Mouse (Mus musculus): ENCODE results near the gene Ppfia3. TPM values are rescaled to one million over a fixed set of nuclear protein-coding genes. Genes with fewer than 3 reads are reported as not detected.
"Not testable (repeated sequence)": the region's sequence is repeated elsewhere in the genome, so short reads cannot be mapped to it uniquely, and the experiment has no call there.

The Ppfia3 gene
- total and polyA plus RNA-seq, 3 experiments = 0.11 to 0.26 (median 0.14) TPM

DNA sequence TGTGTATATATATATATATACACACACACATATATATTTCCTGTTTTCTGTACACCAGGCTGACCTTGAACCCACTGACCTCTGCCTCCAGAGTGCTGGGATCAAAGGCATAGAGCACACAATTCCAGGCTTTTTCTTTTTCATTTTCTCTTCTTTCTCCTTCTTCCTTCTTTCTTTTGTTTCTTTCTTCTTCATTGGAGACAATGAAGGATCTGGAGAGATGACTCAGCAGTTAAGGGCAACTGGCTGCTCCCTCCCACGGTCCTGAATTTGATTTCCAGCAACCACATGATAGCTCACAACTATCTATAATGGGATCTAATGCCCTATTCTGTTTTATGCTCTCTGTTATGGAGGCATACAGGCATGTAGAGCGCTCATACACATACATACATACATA is 30.0 kb upstream of the Ppfia3 start:
- no peaks in the 10 kb centered on the region for H3K27me3 ChIP-seq (ENCODE audit: control insufficient read depth, insufficient read depth, low read length)
- DNase-seq = no peak
- H3K9ac ChIP-seq (ENCODE audit: low read depth, low read length) = no peak overlapping the region
- peaks cover 7% of the 10 kb centered on the region for H3K4me1 ChIP-seq (ENCODE audit: control insufficient read depth, insufficient read depth, low read length)
- H3K79me2 ChIP-seq (replicated peaks; ENCODE audit: control insufficient read depth, insufficient read depth, low read length) = peaks cover 8% of the 10 kb centered on the region
- no peak overlapping the region for H3K27ac ChIP-seq
- peaks cover 14% of the 10 kb centered on the region for H3K36me3 ChIP-seq (ENCODE audit: control insufficient read depth, insufficient read depth, low read length)
- no peak for TF ChIP-seq CTCF (IDR thresholded peaks at IDR 0.05)
- no peak for TF ChIP-seq EP300 (IDR thresholded peaks at IDR 0.05; ENCODE audit: insufficient read depth, low read depth, low read length)
- no peak for TF ChIP-seq POLR2A (IDR thresholded peaks at IDR 0.05; ENCODE audit: insufficient read depth, low read depth, low read length)
- intact Hi-C loops (cut with DNase I) = loop anchor here (5.0 kb wide), 1 partner anchor 94 kb away; no protein-coding TSS in a partner anchor
- 78% methylated on average over 2 of the region's 2 CpGs for WGBS
- H3K4me3 ChIP-seq = no peak overlapping the region

DNA sequence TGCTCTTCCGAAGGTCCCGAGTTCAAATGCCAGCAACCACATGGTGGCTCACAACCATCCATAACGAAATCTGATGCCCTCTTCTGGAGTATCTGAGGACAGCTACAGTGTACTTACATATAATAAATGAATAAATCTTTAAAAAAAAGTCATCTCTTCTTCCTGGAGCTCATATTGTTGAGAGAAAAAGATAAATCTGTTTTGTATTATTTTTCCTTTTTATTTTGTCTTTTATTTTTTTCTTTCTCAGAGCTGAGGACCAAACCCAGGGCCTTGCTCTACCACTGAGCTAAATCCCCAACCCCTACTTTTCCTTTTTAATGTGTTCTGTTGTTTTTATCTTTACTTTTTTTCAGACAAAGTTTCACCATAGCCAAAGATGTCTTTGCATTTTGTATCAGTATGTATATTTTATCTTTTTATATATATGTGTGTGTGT is 29.5 kb upstream of the Ppfia3 start:
- H3K9ac ChIP-seq (ENCODE audit: low read depth, low read length); H3K27me3 ChIP-seq (ENCODE audit: control insufficient read depth, insufficient read depth, low read length); H3K4me1 ChIP-seq (ENCODE audit: control insufficient read depth, insufficient read depth, low read length); DNase-seq; H3K79me2 ChIP-seq (replicated peaks; ENCODE audit: control insufficient read depth, insufficient read depth, low read length): not testable (repeated sequence)
- 0% methylated on average over 3 of the region's 3 CpGs for WGBS
- Histone ChIP-seq H3K36me3 (ENCODE audit: control insufficient read depth, insufficient read depth, low read length) (peaks cover 14% of the 10 kb centered on the region), H3K27ac (peak overlapping the region; percentile 85), H3K4me3 (peak overlapping the region; percentile 62)
- TF ChIP-seq CTCF (IDR thresholded peaks at IDR 0.05) = peak; percentile 67
- intact Hi-C loops (cut with DNase I) = loop anchor here (5.0 kb wide), 1 partner anchor 94 kb away; no protein-coding TSS in a partner anchor

DNA sequence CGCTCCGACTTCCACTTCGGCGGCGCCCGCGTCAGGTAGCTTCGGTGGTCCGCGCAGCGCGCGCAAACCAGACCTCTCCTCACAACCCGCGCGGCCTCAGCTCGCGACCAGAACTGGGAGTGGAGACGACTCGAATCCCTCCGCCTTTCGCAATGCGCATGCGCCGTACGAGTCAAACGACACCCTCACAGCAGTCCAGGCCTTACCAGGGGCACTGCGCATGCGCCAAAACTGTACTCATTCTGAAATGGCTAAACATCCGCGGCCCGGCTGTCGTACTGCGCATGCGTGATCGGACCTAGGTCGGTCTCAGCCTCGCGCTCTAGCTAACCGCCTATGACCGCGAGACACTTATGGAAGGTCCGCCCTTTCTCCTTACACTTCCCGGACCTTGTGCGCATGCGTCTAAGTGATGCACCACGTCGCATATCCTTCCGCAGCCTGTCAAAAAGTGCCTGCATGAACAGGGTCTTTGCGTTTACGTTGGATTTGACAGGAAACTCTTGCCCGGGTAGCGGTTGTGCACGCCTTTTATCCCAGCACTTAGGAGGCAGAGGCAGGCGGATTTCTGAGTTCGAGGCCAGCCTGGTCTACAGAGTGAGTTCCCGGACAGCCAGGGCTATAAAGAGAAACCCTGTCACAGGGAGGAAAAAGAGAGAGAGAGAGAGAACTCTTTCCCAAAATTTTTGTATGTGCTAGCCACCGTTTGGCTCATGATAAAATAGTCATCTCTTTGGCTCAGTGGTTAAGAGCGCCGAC is 28.9 kb upstream of the Ppfia3 start, which contains the start of gene Snrnp70:
Gene Snrnp70, minus strand, starts transcription at position 165 of the 759 bp plus-strand sequence.
- intact Hi-C loops (cut with DNase I) = loop anchor here (5.0 kb wide), 1 partner anchor 93 kb away; no protein-coding TSS in a partner anchor
- Histone ChIP-seq H3K9ac (ENCODE audit: low read depth, low read length) (peak within 1 kb of the TSS; percentile 74), H3K4me1 (ENCODE audit: control insufficient read depth, insufficient read depth, low read length) (peaks cover 7% of the 10 kb centered on the region), H3K79me2 (replicated peaks; ENCODE audit: control insufficient read depth, insufficient read depth, low read length) (peaks cover 8% of the 10 kb centered on the region), H3K36me3 (ENCODE audit: control insufficient read depth, insufficient read depth, low read length) (peaks cover 15% of the 10 kb centered on the region), H3K27me3 (ENCODE audit: control insufficient read depth, insufficient read depth, low read length) (no peaks in the 10 kb centered on the region), H3K4me3 (peak within 1 kb of the TSS; percentile 88), H3K27ac (peak within 1 kb of the TSS; percentile 94)
- TF ChIP-seq EP300 (IDR thresholded peaks at IDR 0.05; ENCODE audit: insufficient read depth, low read depth, low read length) (peak; percentile 94), POLR2A (IDR thresholded peaks at IDR 0.05; ENCODE audit: insufficient read depth, low read depth, low read length) (peak; percentile 89), CTCF (IDR thresholded peaks at IDR 0.05) (no peak)
- WGBS = under 1% methylated on average over 60 of the region's 60 CpGs
- peak; percentile 98 to 100 for DNase-seq

DNA sequence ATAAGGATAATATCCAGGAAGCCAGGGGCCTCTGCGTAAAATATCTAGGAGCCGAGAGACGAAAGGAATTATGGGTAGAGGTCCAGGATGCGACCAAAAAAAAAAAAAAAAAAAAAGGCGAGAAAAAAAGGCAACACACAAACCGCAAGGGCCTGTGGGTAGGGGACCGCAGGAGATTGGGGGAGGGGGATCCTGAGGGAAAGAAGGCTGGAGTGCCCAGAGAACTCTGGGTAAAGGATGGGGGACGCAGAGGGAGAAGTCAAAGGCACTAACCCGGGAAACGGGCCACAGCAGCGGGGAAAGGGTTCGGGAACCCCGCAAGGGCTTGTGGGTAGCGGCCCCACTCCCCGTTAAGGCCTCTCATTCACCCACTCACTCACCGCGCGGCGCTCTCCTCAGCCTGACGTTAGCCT is 28.3 kb upstream of the Ppfia3 start:
- H3K4me3 ChIP-seq = peak overlapping the region; percentile 88
- DNase-seq = no peak
- 0% methylated on average over 19 of the region's 20 CpGs for WGBS
- H3K79me2 ChIP-seq (replicated peaks; ENCODE audit: control insufficient read depth, insufficient read depth, low read length) = peaks cover 8% of the 10 kb centered on the region
- H3K4me1 ChIP-seq (ENCODE audit: control insufficient read depth, insufficient read depth, low read length) = peaks cover 7% of the 10 kb centered on the region
- H3K9ac ChIP-seq (ENCODE audit: low read depth, low read length) = peak overlapping the region; percentile 74
- intact Hi-C loops (cut with DNase I) = loop anchor here (5.0 kb wide), 1 partner anchor 93 kb away; no protein-coding TSS in a partner anchor
- TF ChIP-seq POLR2A (IDR thresholded peaks at IDR 0.05; ENCODE audit: insufficient read depth, low read depth, low read length) (no peak), CTCF (IDR thresholded peaks at IDR 0.05) (no peak), EP300 (IDR thresholded peaks at IDR 0.05; ENCODE audit: insufficient read depth, low read depth, low read length) (no peak)
- H3K36me3 ChIP-seq (ENCODE audit: control insufficient read depth, insufficient read depth, low read length) = peaks cover 21% of the 10 kb centered on the region
- peak overlapping the region; percentile 94 for H3K27ac ChIP-seq
- no peaks in the 10 kb centered on the region for H3K27me3 ChIP-seq (ENCODE audit: control insufficient read depth, insufficient read depth, low read length)

DNA sequence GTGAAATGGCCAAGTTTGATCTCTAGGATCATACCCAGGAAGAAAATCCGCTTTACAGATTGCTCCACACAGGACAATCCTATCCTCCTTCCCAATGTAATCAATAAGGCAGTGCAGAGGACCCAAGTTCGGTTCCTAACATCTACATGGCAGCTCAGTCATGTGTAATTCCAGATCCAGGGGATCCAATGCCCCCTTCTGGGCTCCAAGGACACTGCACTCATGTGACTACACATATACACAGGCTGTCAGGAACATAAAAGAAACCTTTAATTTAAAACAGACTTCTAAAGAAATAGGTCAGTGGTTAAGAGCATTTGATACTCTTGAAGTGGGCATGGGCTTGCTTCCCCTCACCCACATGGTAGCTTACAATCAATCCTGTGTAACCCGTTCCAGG is 19.3 kb upstream of the Ppfia3 start:
- DNase-seq = no peak
- no peaks in the 10 kb centered on the region for H3K27me3 ChIP-seq (ENCODE audit: control insufficient read depth, insufficient read depth, low read length)
- H3K36me3 ChIP-seq (ENCODE audit: control insufficient read depth, insufficient read depth, low read length) = peaks cover 29% of the 10 kb centered on the region
- H3K9ac ChIP-seq (ENCODE audit: low read depth, low read length) = no peak overlapping the region
- WGBS = 95% methylated on average over 3 of the region's 3 CpGs
- H3K79me2 ChIP-seq (replicated peaks; ENCODE audit: control insufficient read depth, insufficient read depth, low read length) = no peaks in the 10 kb centered on the region
- H3K27ac ChIP-seq = no peak overlapping the region
- TF ChIP-seq CTCF (IDR thresholded peaks at IDR 0.05) = peak; percentile 30; the same call in 1 of the 2 replicates
- no peak for TF ChIP-seq POLR2A (IDR thresholded peaks at IDR 0.05; ENCODE audit: insufficient read depth, low read depth, low read length)
- TF ChIP-seq EP300 (IDR thresholded peaks at IDR 0.05; ENCODE audit: insufficient read depth, low read depth, low read length) = no peak
- H3K4me3 ChIP-seq = no peak overlapping the region
- intact Hi-C loops (cut with DNase I) = no loop called here
- no peaks in the 10 kb centered on the region for H3K4me1 ChIP-seq (ENCODE audit: control insufficient read depth, insufficient read depth, low read length)

DNA sequence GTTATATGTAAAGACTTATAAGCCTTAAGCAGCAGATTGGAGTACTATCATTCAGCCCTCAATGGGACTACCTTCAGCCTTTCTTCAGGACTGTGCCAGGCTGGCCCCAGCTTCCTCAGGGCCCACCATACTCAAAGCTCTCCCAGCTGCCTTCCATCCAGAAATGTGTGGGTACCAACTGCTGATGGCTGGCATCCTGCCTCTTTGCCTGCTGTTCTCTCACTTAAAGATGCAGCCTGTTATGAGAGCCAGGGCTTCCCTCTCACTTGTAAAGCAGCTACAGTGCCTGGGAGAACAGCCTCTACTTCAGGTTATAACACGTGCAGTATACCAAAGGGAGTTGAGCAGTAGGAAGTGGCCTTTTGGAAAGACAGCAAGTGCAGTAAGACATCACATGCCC is 9.2 kb upstream of the Ppfia3 start:
- no peak overlapping the region for H3K27ac ChIP-seq
- H3K4me1 ChIP-seq (ENCODE audit: control insufficient read depth, insufficient read depth, low read length) = no peaks in the 10 kb centered on the region
- H3K9ac ChIP-seq (ENCODE audit: low read depth, low read length) = no peak overlapping the region
- 73% methylated on average over 1 of the region's 1 CpGs for whole genome bisulfite sequencing
- no peak for DNase-seq
- H3K36me3 ChIP-seq (ENCODE audit: control insufficient read depth, insufficient read depth, low read length) = no peaks in the 10 kb centered on the region
- H3K27me3 ChIP-seq (ENCODE audit: control insufficient read depth, insufficient read depth, low read length) = no peaks in the 10 kb centered on the region
- TF ChIP-seq POLR2A (IDR thresholded peaks at IDR 0.05; ENCODE audit: insufficient read depth, low read depth, low read length) (no peak), CTCF (IDR thresholded peaks at IDR 0.05) (no peak), EP300 (IDR thresholded peaks at IDR 0.05; ENCODE audit: insufficient read depth, low read depth, low read length) (no peak)
- no peaks in the 10 kb centered on the region for H3K79me2 ChIP-seq (replicated peaks; ENCODE audit: control insufficient read depth, insufficient read depth, low read length)
- intact Hi-C loops (cut with DNase I) = no loop called here
- H3K4me3 ChIP-seq = no peak overlapping the region
